Mouse (Mus musculus): ENCODE measurements around the gene Trpv1. TPM values are rescaled to one million over a fixed set of nuclear protein-coding genes. Genes with fewer than 3 reads are reported as not detected.

Gene Trpv1
- polyA plus RNA-seq, 1 experiment = 4.5 TPM

GRCm38 (mm10) chr11:73235990-73236701, 2.1 kb downstream of the Trpv1 start:
- DNase-seq (ENCODE audit: low read depth) = peak; percentile 73

- DNase-seq (ENCODE audit: low read depth) = no peak
These were observed 2.6 kb downstream of the Trpv1 start for GRCm38 (mm10) chr11:73236731-73237130.

- no peak for DNase-seq (ENCODE audit: low read depth)
These were observed 8.1 kb downstream of the Trpv1 start for GRCm38 (mm10) chr11:73242199-73242598.

- DNase-seq (ENCODE audit: low read depth) = no peak
These were observed 8.7 kb downstream of the Trpv1 start for GRCm38 (mm10) chr11:73242777-73243176.

GRCm38 (mm10) chr11:73257362-73257945, 23.4 kb downstream of the Trpv1 start:
- no peak for DNase-seq (ENCODE audit: low read depth)

- no peak for DNase-seq (ENCODE audit: low read depth)
These were observed 24.6 kb downstream of the Trpv1 start for GRCm38 (mm10) chr11:73258664-73259063.

- peak; percentile 83 for DNase-seq (ENCODE audit: low read depth)
These were observed 26.4 kb downstream of the Trpv1 start for GRCm38 (mm10) chr11:73260457-73260856.

GRCm38 (mm10) chr11:73261385-73261784, 27.3 kb downstream of the Trpv1 start:
- no peak for DNase-seq (ENCODE audit: low read depth)

- DNase-seq (ENCODE audit: low read depth) = peak; percentile 56
These were observed 33.2 kb downstream of the Trpv1 start, which contains the start of gene Trpv3 for GRCm38 (mm10) chr11:73267267-73267666. Trpv3 (plus strand) TSS chr11:73267388.

GRCm38 (mm10) chr11:73274821-73275220, 40.7 kb downstream of the Trpv1 start:
- no peak for DNase-seq (ENCODE audit: low read depth)

GRCm38 (mm10) chr11:73280710-73281109, 46.6 kb downstream of the Trpv1 start:
- no peak for DNase-seq (ENCODE audit: low read depth)

- DNase-seq (ENCODE audit: low read depth) = no peak
These were observed 47.5 kb downstream of the Trpv1 start for GRCm38 (mm10) chr11:73281528-73282027.

- DNase-seq (ENCODE audit: low read depth) = no peak
These were observed 49.3 kb downstream of the Trpv1 start for GRCm38 (mm10) chr11:73283369-73283768.

GRCm38 (mm10) chr11:73283926-73284325, 49.8 kb downstream of the Trpv1 start:
- no peak for DNase-seq (ENCODE audit: low read depth)

GRCm38 (mm10) chr11:73284351-73284750, 50.3 kb downstream of the Trpv1 start:
- no peak for DNase-seq (ENCODE audit: low read depth)

- no peak for DNase-seq (ENCODE audit: low read depth)
These were observed 55.5 kb downstream of the Trpv1 start for GRCm38 (mm10) chr11:73289621-73290020.

GRCm38 (mm10) chr11:73303123-73303522, 69.0 kb downstream of the Trpv1 start:
- no peak for DNase-seq (ENCODE audit: low read depth)

Other genes with a start within 250 kb of the Trpv1 start
- gene P2rx1, start 235.2 kb upstream of the Trpv1 start, polyA plus RNA-seq (2012; rRNA removed) = 18.8 and 30.3 TPM in 2 replicates
- 6.5 and 6.8 TPM in 2 replicates for gene Camkk1, start 215.3 kb upstream of the Trpv1 start, polyA plus RNA-seq (2012; rRNA removed)
- gene Ncbp3, start 186.5 kb upstream of the Trpv1 start, polyA plus RNA-seq (2012; rRNA removed) = 2.4 and 2.9 TPM in 2 replicates
- gene Itgae, start 143.7 kb upstream of the Trpv1 start, polyA plus RNA-seq (2012; rRNA removed) = 4.4 and 5.6 TPM in 2 replicates
- gene Haspin, start 96.0 kb upstream of the Trpv1 start, polyA plus RNA-seq (2012; rRNA removed) = 0.66 and 1.3 TPM in 2 replicates
- 1.8 TPM in 2 replicates for gene P2rx5, start 73.9 kb upstream of the Trpv1 start, polyA plus RNA-seq (2012; rRNA removed)
- 45.7 and 63.7 TPM in 2 replicates for gene Emc6, start 57.3 kb upstream of the Trpv1 start, polyA plus RNA-seq (2012; rRNA removed)
- gene Tax1bp3, start 57.2 kb upstream of the Trpv1 start, polyA plus RNA-seq (2012; rRNA removed) = 75.6 and 105 TPM in 2 replicates
- gene Ctns, start 35.2 kb upstream of the Trpv1 start, polyA plus RNA-seq (2012; rRNA removed) = 21.1 and 21.7 TPM in 2 replicates
- 11.5 and 11.8 TPM in 2 replicates for gene Shpk, start 34.8 kb upstream of the Trpv1 start, polyA plus RNA-seq (2012; rRNA removed)
- 0.18 and 0.25 TPM in 2 replicates for gene Trpv3, start 33.1 kb downstream of the Trpv1 start, polyA plus RNA-seq (2012; rRNA removed)
- 8.6 and 12.7 TPM in 2 replicates for gene Aspa, start 95.3 kb downstream of the Trpv1 start, polyA plus RNA-seq (2012; rRNA removed)
- 0.04 TPM in 1 of 2 replicates, not detected in the other for gene Gm49340, start 95.4 kb downstream of the Trpv1 start, polyA plus RNA-seq (2012; rRNA removed)
- gene Spata22, start 95.4 kb downstream of the Trpv1 start, polyA plus RNA-seq (2012; rRNA removed) = 0.19 and 0.22 TPM in 2 replicates
- 0.23 and 0.34 TPM in 2 replicates for gene Olfr20, start 116.5 kb downstream of the Trpv1 start, polyA plus RNA-seq (2012; rRNA removed)
- gene Olfr376, start 137.0 kb downstream of the Trpv1 start, polyA plus RNA-seq (2012; rRNA removed) = not detected in 2 replicates
- not detected in 2 replicates for gene Olfr1, start 165.3 kb downstream of the Trpv1 start, polyA plus RNA-seq (2012; rRNA removed)
- not detected in 2 replicates for gene Olfr378, start 194.2 kb downstream of the Trpv1 start, polyA plus RNA-seq (2012; rRNA removed)
- gene Olfr380, start 223.2 kb downstream of the Trpv1 start, polyA plus RNA-seq (2012; rRNA removed) = not detected in 2 replicates